Mouse (Mus musculus) heart, adult 10 weeks (tissue): Measurements from ENCODE around the gene Slc6a3. TPM values are rescaled to one million over a fixed set of nuclear protein-coding genes. Genes with fewer than 3 reads are reported as not detected.

Experiments
- polyA plus RNA-seq: library from polyadenylated mRNA; stranded (reverse); fragments of 350-450 nt; fragmentation: Illumina TruSeq; extraction: RNeasy Lipid Tissue Mini Kit (QIAGEN cat#74804); gene quantifications from one replicate; pipeline ENCODE4 v1.2.3, GENCODE M21; 2014; ENCODE audit warnings: low read depth, low replicate concordance

The Slc6a3 gene
- not detected for polyA plus RNA-seq

GRCm38 (mm10) chr13:73536403-73536821, at the start of gene Slc6a3:
TSS of gene Slc6a3 (plus strand) at chr13:73536747.

GRCm38 (mm10) chr13:73603522-73604155, 67.1 kb downstream of the Slc6a3 start, which contains the start of gene Clptm1l:
TSS of gene Clptm1l (plus strand) at chr13:73604006.

GRCm38 (mm10) chr13:73626745-73627549, 90.4 kb downstream of the Slc6a3 start, which contains the start of gene Tert:
TSS of gene Tert (plus strand) at chr13:73626911.

Other genes starting within 250 kb of the Slc6a3 start
- gene Mrpl36, start 208.2 kb upstream of the Slc6a3 start, polyA plus RNA-seq = 73.5 TPM
- gene Ndufs6, start 208.2 kb upstream of the Slc6a3 start, polyA plus RNA-seq = 1,129 TPM
- 8.1 TPM for gene Lpcat1, start 69.5 kb upstream of the Slc6a3 start, polyA plus RNA-seq
- 75.4 TPM for gene Clptm1l, start 67.3 kb downstream of the Slc6a3 start, polyA plus RNA-seq
- not detected for gene Tert, start 90.2 kb downstream of the Slc6a3 start, polyA plus RNA-seq
- not detected for gene Slc6a18, start 141.3 kb downstream of the Slc6a3 start, polyA plus RNA-seq
- gene Slc6a19, start 168.1 kb downstream of the Slc6a3 start, polyA plus RNA-seq = 0.10 TPM
- 137 TPM for gene Slc12a7, start 196.3 kb downstream of the Slc6a3 start, polyA plus RNA-seq